Mouse (Mus musculus): ENCODE measurements around the gene Atp13a1. TPM values are rescaled to one million over a fixed set of nuclear protein-coding genes. Genes with fewer than 3 reads are reported as not detected.

The Atp13a1 gene
- polyA plus RNA-seq, 1 experiment from 2014 or later: 53.6 TPM

- Histone ChIP-seq H3K9ac (ENCODE audit: low read length) (no peak overlapping the region), H3K4me2 (ENCODE audit: low read depth, low read length, severe bottlenecking) (no peak overlapping the region), H3K27me3 (ENCODE audit: control insufficient read depth, insufficient read depth, low read length) (no peaks in the 10 kb centered on the region), H3K9me3 (ENCODE audit: control insufficient read depth, low read length) (no peaks in the 10 kb centered on the region), H3K4me1 (replicated peaks; ENCODE audit: control insufficient read depth, insufficient read depth, low read length) (peaks cover 10% of the 10 kb centered on the region), H3K27ac (ENCODE audit: low read depth, low read length) (no peak overlapping the region), H3K4me3 (ENCODE audit: low read depth, low read length) (no peak overlapping the region), H3K36me3 (ENCODE audit: control insufficient read depth, insufficient read depth, low read length) (peaks cover 7% of the 10 kb centered on the region; the same call in 1 of the 2 replicates)
- no peak for ATAC-seq (replicated peaks; ENCODE audit: low FRiP score)
- WGBS: 86% methylated on average over 3 of the region's 3 CpGs
- DNase-seq (ENCODE audit: low spot score): no peak
Measured at GRCm38 (mm10) chr8:69794096-69794495, 3.1 kb downstream of the Atp13a1 start.

- peaks cover 10% of the 10 kb centered on the region for H3K4me1 ChIP-seq (replicated peaks; ENCODE audit: control insufficient read depth, insufficient read depth, low read length)
Measured at GRCm38 (mm10) chr8:69794901-69795300, 3.9 kb downstream of the Atp13a1 start.

GRCm38 (mm10) chr8:69796721-69797345 lies 5.9 kb downstream of the Atp13a1 start:
- H3K9me3 ChIP-seq (ENCODE audit: control insufficient read depth, low read length): no peaks in the 10 kb centered on the region
- peaks cover 10% of the 10 kb centered on the region for H3K4me1 ChIP-seq (replicated peaks; ENCODE audit: control insufficient read depth, insufficient read depth, low read length)
- WGBS: 96% methylated on average over 16 of the region's 16 CpGs
- H3K4me2 ChIP-seq (ENCODE audit: low read depth, low read length, severe bottlenecking): no peak overlapping the region
- H3K4me3 ChIP-seq (ENCODE audit: low read depth, low read length): no peak overlapping the region
- H3K36me3 ChIP-seq (ENCODE audit: control insufficient read depth, insufficient read depth, low read length): peaks cover 20% of the 10 kb centered on the region; the same call in 1 of the 2 replicates
- no peak overlapping the region for H3K9ac ChIP-seq (ENCODE audit: low read length)
- no peak for ATAC-seq (replicated peaks; ENCODE audit: low FRiP score)
- H3K27ac ChIP-seq (ENCODE audit: low read depth, low read length): no peak overlapping the region
- no peak for DNase-seq (ENCODE audit: low spot score)
- H3K27me3 ChIP-seq (ENCODE audit: control insufficient read depth, insufficient read depth, low read length): no peaks in the 10 kb centered on the region

More at GRCm38 (mm10) chr8:69794901-69795300, 3.9 kb downstream of the Atp13a1 start:
- DNase-seq (ENCODE audit: low spot score) (no peak), ATAC-seq (replicated peaks; ENCODE audit: low FRiP score) (no peak)
- 98% methylated on average over 6 of the region's 6 CpGs for WGBS
- Histone ChIP-seq H3K27ac (ENCODE audit: low read depth, low read length) (no peak overlapping the region), H3K9ac (ENCODE audit: low read length) (no peak overlapping the region), H3K9me3 (ENCODE audit: control insufficient read depth, low read length) (no peaks in the 10 kb centered on the region), H3K4me3 (ENCODE audit: low read depth, low read length) (no peak overlapping the region), H3K4me2 (ENCODE audit: low read depth, low read length, severe bottlenecking) (no peak overlapping the region), H3K27me3 (ENCODE audit: control insufficient read depth, insufficient read depth, low read length) (no peaks in the 10 kb centered on the region), H3K36me3 (ENCODE audit: control insufficient read depth, insufficient read depth, low read length) (peaks cover 12% of the 10 kb centered on the region; the same call in 1 of the 2 replicates)

GRCm38 (mm10) chr8:69797661-69798060 lies 6.7 kb downstream of the Atp13a1 start:
- Histone ChIP-seq H3K4me2 (ENCODE audit: low read depth, low read length, severe bottlenecking) (no peak overlapping the region), H3K9me3 (ENCODE audit: control insufficient read depth, low read length) (no peaks in the 10 kb centered on the region), H3K27me3 (ENCODE audit: control insufficient read depth, insufficient read depth, low read length) (no peaks in the 10 kb centered on the region), H3K36me3 (ENCODE audit: control insufficient read depth, insufficient read depth, low read length) (peaks cover 25% of the 10 kb centered on the region; the same call in 1 of the 2 replicates), H3K4me1 (replicated peaks; ENCODE audit: control insufficient read depth, insufficient read depth, low read length) (peaks cover 3% of the 10 kb centered on the region; the same call in 1 of the 2 replicates), H3K9ac (ENCODE audit: low read length) (no peak overlapping the region), H3K27ac (ENCODE audit: low read depth, low read length) (no peak overlapping the region), H3K4me3 (ENCODE audit: low read depth, low read length) (no peak overlapping the region)
- DNase-seq (ENCODE audit: low spot score) (no peak), ATAC-seq (replicated peaks; ENCODE audit: low FRiP score) (no peak)
- WGBS: 95% methylated on average over 10 of the region's 10 CpGs

GRCm38 (mm10) chr8:69799261-69799660 lies 8.3 kb downstream of the Atp13a1 start:
- no peak overlapping the region for H3K9ac ChIP-seq (ENCODE audit: low read length)
- H3K9me3 ChIP-seq (ENCODE audit: control insufficient read depth, low read length): no peaks in the 10 kb centered on the region
- H3K36me3 ChIP-seq (ENCODE audit: control insufficient read depth, insufficient read depth, low read length): peaks cover 34% of the 10 kb centered on the region
- ATAC-seq (replicated peaks; ENCODE audit: low FRiP score) (no peak), DNase-seq (ENCODE audit: low spot score) (no peak)
- no peaks in the 10 kb centered on the region for H3K4me1 ChIP-seq (replicated peaks; ENCODE audit: control insufficient read depth, insufficient read depth, low read length)
- H3K4me2 ChIP-seq (ENCODE audit: low read depth, low read length, severe bottlenecking): no peak overlapping the region
- H3K27ac ChIP-seq (ENCODE audit: low read depth, low read length): no peak overlapping the region
- no peak overlapping the region for H3K4me3 ChIP-seq (ENCODE audit: low read depth, low read length)
- no peaks in the 10 kb centered on the region for H3K27me3 ChIP-seq (ENCODE audit: control insufficient read depth, insufficient read depth, low read length)
- WGBS: 91% methylated on average over 8 of the region's 8 CpGs

- 89% methylated on average over 5 of the region's 5 CpGs for WGBS
- DNase-seq (ENCODE audit: low spot score) (no peak), ATAC-seq (replicated peaks; ENCODE audit: low FRiP score) (no peak)
- no peak overlapping the region for H3K4me3 ChIP-seq (ENCODE audit: low read depth, low read length)
- H3K36me3 ChIP-seq (ENCODE audit: control insufficient read depth, insufficient read depth, low read length): peaks cover 35% of the 10 kb centered on the region
- no peaks in the 10 kb centered on the region for H3K4me1 ChIP-seq (replicated peaks; ENCODE audit: control insufficient read depth, insufficient read depth, low read length)
- no peak overlapping the region for H3K4me2 ChIP-seq (ENCODE audit: low read depth, low read length, severe bottlenecking)
- no peaks in the 10 kb centered on the region for H3K9me3 ChIP-seq (ENCODE audit: control insufficient read depth, low read length)
- no peak overlapping the region for H3K9ac ChIP-seq (ENCODE audit: low read length)
- no peaks in the 10 kb centered on the region for H3K27me3 ChIP-seq (ENCODE audit: control insufficient read depth, insufficient read depth, low read length)
- no peak overlapping the region for H3K27ac ChIP-seq (ENCODE audit: low read depth, low read length)
Measured at GRCm38 (mm10) chr8:69799946-69800345, 9.0 kb downstream of the Atp13a1 start.

GRCm38 (mm10) chr8:69801796-69802195 lies 10.8 kb downstream of the Atp13a1 start:
- no peak for DNase-seq (ENCODE audit: low spot score)

GRCm38 (mm10) chr8:69802216-69802615 lies 11.3 kb downstream of the Atp13a1 start:
- peaks cover 53% of the 10 kb centered on the region for H3K36me3 ChIP-seq (ENCODE audit: control insufficient read depth, insufficient read depth, low read length)
- H3K4me2 ChIP-seq (ENCODE audit: low read depth, low read length, severe bottlenecking): no peak overlapping the region
- ATAC-seq (replicated peaks; ENCODE audit: low FRiP score) (no peak), DNase-seq (ENCODE audit: low spot score) (no peak)
- no peak overlapping the region for H3K4me3 ChIP-seq (ENCODE audit: low read depth, low read length)
- H3K4me1 ChIP-seq (replicated peaks; ENCODE audit: control insufficient read depth, insufficient read depth, low read length): no peaks in the 10 kb centered on the region
- no peak overlapping the region for H3K9ac ChIP-seq (ENCODE audit: low read length)
- H3K27ac ChIP-seq (ENCODE audit: low read depth, low read length): no peak overlapping the region
- H3K27me3 ChIP-seq (ENCODE audit: control insufficient read depth, insufficient read depth, low read length): no peaks in the 10 kb centered on the region
- no peaks in the 10 kb centered on the region for H3K9me3 ChIP-seq (ENCODE audit: control insufficient read depth, low read length)

More at GRCm38 (mm10) chr8:69801796-69802195, 10.8 kb downstream of the Atp13a1 start:
- Histone ChIP-seq H3K27ac (ENCODE audit: low read depth, low read length) (no peak overlapping the region), H3K27me3 (ENCODE audit: control insufficient read depth, insufficient read depth, low read length) (no peaks in the 10 kb centered on the region), H3K4me1 (replicated peaks; ENCODE audit: control insufficient read depth, insufficient read depth, low read length) (no peaks in the 10 kb centered on the region), H3K9ac (ENCODE audit: low read length) (no peak overlapping the region), H3K4me2 (ENCODE audit: low read depth, low read length, severe bottlenecking) (no peak overlapping the region), H3K9me3 (ENCODE audit: control insufficient read depth, low read length) (no peaks in the 10 kb centered on the region), H3K4me3 (ENCODE audit: low read depth, low read length) (no peak overlapping the region), H3K36me3 (ENCODE audit: control insufficient read depth, insufficient read depth, low read length) (peaks cover 51% of the 10 kb centered on the region)
- WGBS: 96% methylated on average over 4 of the region's 4 CpGs
- no peak for ATAC-seq (replicated peaks; ENCODE audit: low FRiP score)

GRCm38 (mm10) chr8:69803366-69803765 lies 12.4 kb downstream of the Atp13a1 start:
- WGBS: 94% methylated on average over 7 of the region's 7 CpGs

More at GRCm38 (mm10) chr8:69803366-69803765, 12.4 kb downstream of the Atp13a1 start:
- DNase-seq (ENCODE audit: low spot score) (no peak), ATAC-seq (replicated peaks; ENCODE audit: low FRiP score) (no peak)
- no peaks in the 10 kb centered on the region for H3K4me1 ChIP-seq (replicated peaks; ENCODE audit: control insufficient read depth, insufficient read depth, low read length)
- H3K9ac ChIP-seq (ENCODE audit: low read length): no peak overlapping the region
- H3K27me3 ChIP-seq (ENCODE audit: control insufficient read depth, insufficient read depth, low read length): no peaks in the 10 kb centered on the region
- H3K4me3 ChIP-seq (ENCODE audit: low read depth, low read length): no peak overlapping the region
- no peaks in the 10 kb centered on the region for H3K9me3 ChIP-seq (ENCODE audit: control insufficient read depth, low read length)
- peaks cover 55% of the 10 kb centered on the region for H3K36me3 ChIP-seq (ENCODE audit: control insufficient read depth, insufficient read depth, low read length)
- no peak overlapping the region for H3K4me2 ChIP-seq (ENCODE audit: low read depth, low read length, severe bottlenecking)
- H3K27ac ChIP-seq (ENCODE audit: low read depth, low read length): no peak overlapping the region

All from forebrain, embryonic 11.5 days (tissue).